Mouse (Mus musculus) liver, adult 2 months (tissue): ENCODE measurements around the gene Rab4b. TPM values are rescaled to one million over a fixed set of nuclear protein-coding genes. Genes with fewer than 3 reads are reported as not detected.

Experiments used
- DNase-seq: peaks from one replicate; pipeline ENCODE4 v3.0.0-alpha.2; 2011; ENCODE audit warnings: low read depth, low spot score; ENCODE audit errors: extremely low read depth
- H3K27ac ChIP-seq: fragments of 200-500 bp; replicated peaks from 2 replicates; pipeline ENCODE4 v1.5.1; 2012; ENCODE audit warnings: low read depth, mild to moderate bottlenecking, control low read depth, inconsistent platforms, low read length; ENCODE audit not compliant: insufficient read depth
- H3K27me3 ChIP-seq: fragments of 200-500 bp; 2 replicates; pipeline ENCODE4 v1.6.1; 2012; ENCODE audit warnings: mild to moderate bottlenecking, moderate library complexity, low read length, inconsistent platforms; ENCODE audit not compliant: control insufficient read depth, insufficient read depth
- H3K36me3 ChIP-seq: fragments of 200-500 bp; 2 replicates; pipeline ENCODE4 v1.6.1; 2012; ENCODE audit warnings: low read length, inconsistent platforms; ENCODE audit not compliant: control insufficient read depth, insufficient read depth
- H3K4me1 ChIP-seq: fragments of 200-500 bp; 2 replicates; pipeline ENCODE4 v1.6.1; 2011; ENCODE audit warnings: low read length; ENCODE audit not compliant: control insufficient read depth, insufficient read depth
- H3K4me3 ChIP-seq: fragments of 200-500 bp; 2 replicates; pipeline ENCODE4 v1.5.1; 2011; ENCODE audit warnings: low read depth, mild to moderate bottlenecking, control low read depth, low read length, moderate library complexity; ENCODE audit not compliant: insufficient read depth
- H3K79me2 ChIP-seq: fragments of 200-500 bp; 2 replicates; pipeline ENCODE4 v1.6.1; 2012; ENCODE audit warnings: inconsistent platforms, mild to moderate bottlenecking, low read length, moderate library complexity; ENCODE audit not compliant: control insufficient read depth, insufficient read depth
- H3K9ac ChIP-seq: fragments of 200-500 bp; 2 replicates; pipeline ENCODE4 v1.6.1; 2012; ENCODE audit warnings: low read depth, mild to moderate bottlenecking, control low read depth, inconsistent platforms, low read length
- CTCF ChIP-seq: fragments of 200-500 bp; IDR thresholded peaks from 2 replicates; pipeline ENCODE4 v1.5.1; 2011; ENCODE audit warnings: low read depth, low read length, control low read depth
- POLR2A ChIP-seq: fragments of 200-500 bp; IDR thresholded peaks from 2 replicates; pipeline ENCODE4 v1.6.1; 2011; ENCODE audit warnings: low read length, control low read depth; ENCODE audit not compliant: insufficient read depth; ENCODE audit errors: extremely low read depth
- WGBS: fragments of 180-500 bp; shearing (Covaris S2); methylation state at CpG from one replicate; pipeline ENCODE4 v1.1.7; 2018; 5-methylcytosine and 5-hydroxymethylcytosine counted together
- polyA plus RNA-seq: library from polyadenylated mRNA; depleted of rRNA; stranded (reverse); fragments of >200 nt; gene quantifications from 2 replicates; pipeline ENCODE4 v1.2.3, GENCODE M21; 2012
- total RNA-seq: library from RNA; depleted of rRNA; stranded (reverse); fragments of >200 nt; gene quantifications from 2 replicates; pipeline ENCODE4 v1.2.3, GENCODE M21; 2014

The Rab4b gene
- total and polyA plus RNA-seq, 2 experiments: 8.7 to 28.3 TPM

GRCm38 (mm10) chr7:27161744-27162143, 17.0 kb downstream of the Rab4b start:
- Histone ChIP-seq H3K4me1 (peaks cover 26% of the 10 kb centered on the region), H3K4me3 (no peak overlapping the region), H3K79me2 (peaks cover 4% of the 10 kb centered on the region; the same call in 1 of the 2 replicates), H3K27ac (no peak overlapping the region), H3K36me3 (peaks cover 10% of the 10 kb centered on the region; the same call in 1 of the 2 replicates), H3K9ac (no peak overlapping the region), H3K27me3 (no peaks in the 10 kb centered on the region)
- DNase-seq: no peak
- WGBS: 66% methylated on average over 4 of the region's 4 CpGs
- TF ChIP-seq CTCF (no peak), POLR2A (no peak)

GRCm38 (mm10) chr7:27160921-27161320, 17.8 kb downstream of the Rab4b start:
- 84% methylated on average over 3 of the region's 3 CpGs for whole genome bisulfite sequencing
- Histone ChIP-seq H3K79me2 (peaks cover 4% of the 10 kb centered on the region; the same call in 1 of the 2 replicates), H3K4me3 (no peak overlapping the region), H3K27ac (no peak overlapping the region), H3K36me3 (peaks cover 10% of the 10 kb centered on the region; the same call in 1 of the 2 replicates), H3K27me3 (no peaks in the 10 kb centered on the region), H3K9ac (no peak overlapping the region), H3K4me1 (peaks cover 26% of the 10 kb centered on the region)
- no peak for DNase-seq
- TF ChIP-seq POLR2A (no peak), CTCF (no peak)

- WGBS: 14% methylated on average over 8 of the region's 8 CpGs
- Histone ChIP-seq H3K27ac (no peak overlapping the region), H3K36me3 (peaks cover 10% of the 10 kb centered on the region; the same call in 1 of the 2 replicates), H3K4me1 (peaks cover 24% of the 10 kb centered on the region), H3K9ac (no peak overlapping the region), H3K27me3 (no peaks in the 10 kb centered on the region), H3K4me3 (no peak overlapping the region), H3K79me2 (peaks cover 2% of the 10 kb centered on the region; the same call in 1 of the 2 replicates)
- peak; percentile 65 for DNase-seq
- TF ChIP-seq CTCF (peak; percentile 97), POLR2A (no peak)
These were observed 18.8 kb downstream of the Rab4b start for GRCm38 (mm10) chr7:27159882-27160281.

GRCm38 (mm10) chr7:27159256-27159655, 19.4 kb downstream of the Rab4b start:
- no peak for DNase-seq
- no peak overlapping the region for H3K9ac ChIP-seq
- 96% methylated on average over 6 of the region's 6 CpGs for WGBS
- no peaks in the 10 kb centered on the region; the same call in 1 of the 2 replicates for H3K79me2 ChIP-seq
- no peak overlapping the region for H3K4me3 ChIP-seq
- H3K27me3 ChIP-seq: no peaks in the 10 kb centered on the region
- peaks cover 10% of the 10 kb centered on the region; the same call in 1 of the 2 replicates for H3K36me3 ChIP-seq
- TF ChIP-seq POLR2A: no peak
- no peak for TF ChIP-seq CTCF
- peaks cover 22% of the 10 kb centered on the region for H3K4me1 ChIP-seq
- H3K27ac ChIP-seq: no peak overlapping the region

GRCm38 (mm10) chr7:27158171-27158570, 20.5 kb downstream of the Rab4b start:
- WGBS: 91% methylated on average over 9 of the region's 9 CpGs
- no peak for DNase-seq
- no peak overlapping the region for H3K27ac ChIP-seq
- no peaks in the 10 kb centered on the region for H3K79me2 ChIP-seq
- H3K9ac ChIP-seq: no peak overlapping the region
- H3K36me3 ChIP-seq: peaks cover 10% of the 10 kb centered on the region; the same call in 1 of the 2 replicates
- H3K27me3 ChIP-seq: no peaks in the 10 kb centered on the region
- H3K4me1 ChIP-seq: peaks cover 13% of the 10 kb centered on the region
- TF ChIP-seq POLR2A: no peak
- TF ChIP-seq CTCF: no peak
- no peak overlapping the region for H3K4me3 ChIP-seq

- Histone ChIP-seq H3K79me2 (no peaks in the 10 kb centered on the region), H3K27me3 (no peaks in the 10 kb centered on the region), H3K4me1 (peaks cover 3% of the 10 kb centered on the region; the same call in 1 of the 2 replicates), H3K27ac (no peak overlapping the region), H3K36me3 (peaks cover 10% of the 10 kb centered on the region; the same call in 1 of the 2 replicates), H3K9ac (no peak overlapping the region), H3K4me3 (no peak overlapping the region)
- WGBS: 85% methylated on average over 13 of the region's 13 CpGs
- DNase-seq: no peak
- TF ChIP-seq CTCF (no peak), POLR2A (no peak)
These were observed 22.7 kb downstream of the Rab4b start for GRCm38 (mm10) chr7:27156005-27156404.
